Mouse (Mus musculus) frontal cortex, postnatal 36 days (tissue): ENCODE measurements around the gene P2rx7.
A peak's percentile ranks its signal among the peaks of the same experiment; 100 is the strongest.

ENCODE experiments used
- DNase-seq, 2 experiments: peaks; one replicate each; pipeline ENCODE4 v3.0.0; 2022; ENCODE audit warnings: low spot score in 2 of 2

Gene P2rx7

DNA sequence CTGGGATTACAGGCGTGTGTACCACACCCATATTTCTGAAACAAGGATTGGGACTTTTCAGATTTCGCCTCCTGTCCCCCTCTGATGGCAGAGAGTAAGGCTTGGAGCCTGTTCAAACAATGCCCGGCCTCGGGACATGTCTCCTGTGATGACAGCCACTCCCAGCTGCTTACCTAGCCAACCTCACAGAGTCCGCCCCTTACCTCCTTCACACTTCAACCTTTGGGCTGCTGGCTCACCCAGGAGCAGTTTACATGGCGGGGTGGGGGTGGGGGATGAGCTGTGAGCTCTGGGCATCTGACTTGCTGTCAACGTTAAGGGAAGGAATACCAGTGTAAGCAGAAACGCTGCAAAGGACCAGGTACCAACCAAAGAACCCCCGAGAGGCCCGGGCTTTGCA, 87.1 kb downstream of the P2rx7 start:
- DNase-seq: no peak

DNA sequence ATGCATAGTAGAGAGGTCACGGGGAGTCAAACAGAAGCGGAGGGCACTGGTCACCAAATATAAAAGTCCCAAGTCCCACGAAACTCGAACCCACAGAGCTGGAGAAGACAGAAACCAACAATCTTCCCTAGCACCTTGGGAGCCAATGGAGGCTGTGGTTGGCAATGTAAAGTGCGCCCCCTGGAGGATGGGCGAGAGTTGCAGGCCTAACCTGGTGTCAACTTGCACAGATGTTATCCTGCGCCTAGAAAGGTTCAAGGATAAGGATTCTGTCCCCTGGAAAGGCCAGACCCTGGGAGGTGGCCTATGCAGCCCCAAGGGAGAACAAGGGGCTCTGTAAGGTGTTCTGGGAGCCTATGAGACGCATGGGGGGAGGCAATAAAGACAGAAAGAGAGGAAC, 87.6 kb downstream of the P2rx7 start:
- peak; percentile 49 to 72 for DNase-seq

GRCm38 (mm10) chr5:122731991-122732673, 88.4 kb downstream of the P2rx7 start:
- DNase-seq: no peak

DNA sequence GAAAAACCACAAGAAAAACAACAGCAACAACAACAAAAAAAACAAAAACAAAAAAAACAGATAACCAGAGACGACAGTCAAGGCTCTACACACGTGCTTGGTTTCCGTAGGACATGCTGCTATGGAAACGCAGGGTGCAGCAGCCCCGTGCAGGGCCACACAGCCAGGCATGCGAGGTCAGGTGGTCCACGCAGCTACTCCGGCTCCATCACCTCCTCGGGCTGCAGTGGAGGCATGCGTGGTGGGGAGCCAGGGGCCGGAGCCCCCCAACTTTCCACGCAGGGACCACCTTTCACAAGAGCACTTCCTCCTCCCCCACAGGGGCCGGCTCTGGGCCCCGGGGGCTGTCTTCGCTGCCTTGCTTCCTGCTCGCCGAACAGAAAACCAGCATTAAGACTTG, 90.2 kb downstream of the P2rx7 start:
- no peak for DNase-seq

DNA sequence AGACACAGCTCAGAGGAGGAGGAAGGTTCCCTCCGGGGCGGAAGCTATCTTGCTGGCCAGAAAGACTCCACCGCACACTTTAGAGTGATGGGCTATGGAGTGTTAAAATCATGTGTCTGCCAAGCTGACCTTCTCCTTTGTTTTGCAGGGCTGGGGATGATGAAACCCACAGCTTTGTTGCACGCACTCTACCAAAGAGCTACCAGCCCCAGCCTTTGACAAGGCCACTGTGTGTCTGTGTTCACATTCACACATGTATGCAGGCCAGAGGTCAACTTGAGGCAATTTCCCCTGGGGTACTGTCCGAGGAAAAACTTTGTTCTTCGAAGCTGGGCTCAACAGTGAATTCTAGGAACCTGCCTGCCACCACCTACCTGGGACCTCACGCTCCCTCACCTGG, 92.1 kb downstream of the P2rx7 start:
- no peak for DNase-seq

GRCm38 (mm10) chr5:122736761-122737160, 93.0 kb downstream of the P2rx7 start:
- DNase-seq: no peak
